Mouse (Mus musculus): ENCODE results near the gene Rdh8.

Gene Rdh8

GRCm38 (mm10) chr9:20837184-20837947 is 19.1 kb downstream of the Rdh8 start:
- no peak for DNase-seq (ENCODE audit: low spot score)

DNA sequence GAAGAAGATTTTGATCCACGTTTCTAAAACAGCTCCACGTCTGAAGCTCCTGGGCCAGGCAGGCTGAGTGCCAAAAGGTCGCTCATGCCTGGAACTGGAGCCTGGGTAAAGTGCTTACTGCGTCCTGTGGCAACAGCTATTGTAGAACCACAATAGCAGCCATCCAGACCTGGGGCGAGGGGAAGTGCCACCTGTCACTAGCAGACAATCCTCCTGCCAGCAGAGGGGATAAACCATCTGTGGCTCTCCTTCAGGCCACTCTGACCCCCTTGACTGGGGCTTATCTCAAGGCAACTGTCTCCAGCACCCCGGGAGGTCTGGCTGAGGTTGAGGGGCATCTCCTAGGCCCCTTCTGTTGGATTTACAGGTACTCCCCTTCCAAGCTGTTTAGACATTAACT is 20.6 kb downstream of the Rdh8 start:
- no peak for DNase-seq (ENCODE audit: low spot score)

DNA sequence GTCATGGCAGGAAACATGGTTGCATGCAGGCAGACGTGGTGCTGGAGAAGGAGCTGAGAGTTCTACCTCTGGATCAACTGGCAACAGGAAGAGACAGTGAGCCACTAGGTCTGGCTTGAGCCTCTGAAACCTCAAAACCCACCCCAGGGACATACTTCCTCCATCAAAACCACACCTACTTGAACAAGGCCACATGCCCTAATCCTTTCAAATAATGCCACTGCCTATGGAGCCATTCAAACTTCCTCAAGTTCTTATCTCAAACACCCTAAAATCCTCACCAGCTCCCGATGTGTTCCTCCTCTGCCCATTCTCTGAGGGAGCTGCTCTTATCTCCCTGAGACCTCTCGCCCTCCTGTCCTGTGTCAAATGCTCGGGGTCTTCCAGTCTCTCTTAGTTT is 23.9 kb downstream of the Rdh8 start:
- no peak for DNase-seq (ENCODE audit: low spot score)

DNA sequence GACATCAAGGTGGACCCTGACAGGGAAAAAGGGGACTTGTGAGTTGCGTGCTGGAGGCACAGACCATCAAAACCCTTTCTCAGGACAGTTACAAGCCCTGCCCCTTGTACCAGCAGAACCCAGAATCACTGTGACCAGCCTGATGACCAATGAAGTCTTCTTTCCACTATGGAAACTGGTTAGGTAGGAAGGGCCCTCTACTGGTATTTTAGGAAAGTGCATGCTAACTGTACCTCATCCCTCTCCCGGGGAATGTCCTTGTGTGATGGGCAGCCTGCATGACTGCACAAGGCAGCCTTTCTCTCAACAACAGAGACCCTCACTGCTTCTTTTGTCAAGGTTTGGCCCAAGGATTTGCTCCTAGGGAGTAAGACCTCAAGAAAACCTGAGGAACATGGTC is 24.4 kb downstream of the Rdh8 start:
- peak; percentile 48 for DNase-seq (ENCODE audit: low spot score)

DNA sequence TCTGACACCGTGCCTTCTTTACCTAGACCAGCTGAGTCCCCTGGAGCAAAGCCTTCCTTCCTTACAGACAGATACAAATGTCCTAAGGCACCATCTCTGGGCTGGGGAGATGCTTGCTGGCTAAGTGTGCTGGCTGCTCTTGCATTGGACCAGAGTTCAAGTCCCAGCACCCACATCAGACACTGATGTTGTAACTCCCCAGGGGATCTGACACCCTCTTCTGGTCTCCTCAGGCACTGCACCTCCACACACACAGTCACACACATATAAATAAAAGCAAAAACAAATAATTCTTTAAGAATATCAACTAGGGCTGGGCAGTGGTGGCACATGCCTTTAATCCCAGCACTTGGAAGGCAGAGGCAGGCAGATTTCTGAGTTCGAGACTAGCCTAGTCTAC is 31.9 kb downstream of the Rdh8 start:
- DNase-seq (ENCODE audit: low spot score) = no peak

DNA sequence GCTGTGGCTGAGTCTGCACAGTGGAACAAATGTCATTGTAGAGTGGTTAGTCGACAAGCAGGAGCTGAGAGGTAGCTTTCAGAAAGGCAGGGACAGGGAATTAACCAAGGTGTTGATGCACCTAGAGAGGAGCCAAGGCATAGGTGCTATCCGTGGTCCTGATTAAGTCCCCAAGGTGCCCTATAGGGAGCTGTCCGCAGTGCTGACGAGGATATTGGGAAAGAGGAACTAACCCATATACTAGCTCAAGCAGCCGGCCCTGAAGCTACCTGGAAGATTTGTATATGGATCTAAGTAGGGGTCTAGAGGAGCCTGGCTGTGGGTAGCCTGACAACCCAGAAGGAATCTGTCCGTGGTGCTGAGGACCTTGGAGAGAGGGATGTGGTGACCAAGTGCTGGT is 38.8 kb downstream of the Rdh8 start:
- DNase-seq (ENCODE audit: low spot score) = peak; percentile 83

DNA sequence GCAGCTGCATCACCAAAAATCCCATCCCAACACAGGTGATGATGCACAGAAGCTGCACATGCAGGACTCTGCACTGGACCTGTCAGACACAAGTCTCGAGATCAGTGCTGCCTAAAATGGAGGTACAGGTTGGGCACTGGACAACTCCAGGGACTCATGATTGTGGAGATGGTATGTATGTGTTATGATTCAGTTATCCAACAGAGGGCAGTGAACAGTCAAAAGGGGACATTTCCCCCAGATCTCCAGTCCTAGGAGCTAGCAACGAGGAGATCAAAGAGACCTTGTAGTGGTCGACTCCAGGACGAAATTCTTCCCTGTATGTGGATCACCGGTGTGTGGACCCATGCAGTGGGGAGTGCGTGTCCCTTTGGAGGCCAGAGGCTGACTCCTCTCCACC is 41.6 kb downstream of the Rdh8 start:
- peak; percentile 15 for DNase-seq (ENCODE audit: low spot score)

GRCm38 (mm10) chr9:20861821-20862220 is 43.5 kb downstream of the Rdh8 start:
- peak; percentile 63 for DNase-seq (ENCODE audit: low spot score)

- DNase-seq (ENCODE audit: low spot score) = no peak
Observed at GRCm38 (mm10) chr9:20862225-20862624, 43.9 kb downstream of the Rdh8 start.

DNA sequence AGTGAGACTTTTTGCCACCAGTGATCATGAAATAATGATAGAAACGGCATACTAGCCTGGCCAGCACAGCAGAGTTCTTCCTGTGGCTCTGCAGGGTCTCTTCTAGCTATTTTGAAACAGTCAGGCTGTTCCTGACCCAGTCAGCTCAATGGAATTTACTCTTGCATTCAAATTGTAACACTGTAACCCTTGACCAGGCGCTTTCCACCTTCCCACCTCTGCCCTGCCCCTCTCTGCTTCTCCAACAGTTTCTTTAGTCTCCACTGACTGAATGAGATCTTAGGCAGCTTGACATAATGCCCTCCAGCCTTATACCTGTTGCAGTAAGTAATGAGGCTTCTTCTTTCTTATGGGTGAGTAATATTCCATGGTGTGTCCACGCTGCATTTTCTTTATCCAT is 48.6 kb downstream of the Rdh8 start:
- DNase-seq (ENCODE audit: low spot score) = no peak

- no peak for DNase-seq (ENCODE audit: low spot score)
Observed at GRCm38 (mm10) chr9:20868448-20869001, 50.2 kb downstream of the Rdh8 start, which contains the start of gene A230050P20Rik. TSS of gene A230050P20Rik (plus strand) at chr9:20868642.

- no peak for DNase-seq (ENCODE audit: low spot score)
Observed at GRCm38 (mm10) chr9:20869246-20869645, 50.9 kb downstream of the Rdh8 start.

DNA sequence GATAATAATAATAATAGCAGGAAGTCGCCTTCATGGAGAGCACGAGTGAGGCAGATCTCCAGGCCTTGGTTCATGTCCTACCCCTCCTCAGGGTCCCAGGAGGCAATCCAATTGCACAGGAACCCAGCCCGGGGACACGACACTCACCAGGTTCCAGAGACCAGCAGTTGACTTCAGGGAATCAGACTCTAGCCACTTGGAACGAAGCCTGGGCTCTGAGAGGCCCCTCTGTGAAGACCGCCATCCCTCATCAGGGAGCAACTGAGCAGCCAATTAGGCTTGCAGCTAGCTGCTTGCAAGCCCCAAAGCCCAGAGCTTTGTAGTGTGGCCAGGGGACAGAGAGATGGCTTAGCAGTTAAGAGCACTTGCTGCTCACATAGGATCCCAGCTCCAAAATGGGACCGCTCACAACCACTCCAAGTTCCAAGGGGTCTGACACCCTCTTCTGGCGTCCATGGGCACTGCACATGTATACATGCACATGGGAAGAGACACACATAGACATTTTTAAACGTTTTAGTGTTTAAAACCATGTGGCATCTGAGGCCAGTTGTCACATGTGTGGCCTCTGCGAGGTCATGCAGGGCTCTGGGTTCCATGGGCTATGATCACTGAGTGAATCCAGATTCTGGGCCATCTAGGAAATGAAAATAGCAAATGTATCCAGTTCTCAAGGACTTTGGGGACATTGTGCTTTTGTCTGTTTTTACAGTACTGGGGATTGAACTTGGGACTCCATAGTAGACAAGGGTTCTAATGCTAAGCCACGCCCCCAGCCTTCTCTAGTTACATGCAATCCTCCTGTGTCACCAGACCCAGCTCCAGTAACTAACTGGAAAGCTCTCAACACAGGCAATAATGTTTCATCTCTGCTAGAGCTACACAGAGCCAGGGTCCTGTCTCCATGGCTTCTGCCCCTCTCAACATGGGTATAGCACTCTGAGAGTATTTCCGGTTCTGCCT is 52.2 kb downstream of the Rdh8 start:
- no peak for DNase-seq (ENCODE audit: low spot score)

DNA sequence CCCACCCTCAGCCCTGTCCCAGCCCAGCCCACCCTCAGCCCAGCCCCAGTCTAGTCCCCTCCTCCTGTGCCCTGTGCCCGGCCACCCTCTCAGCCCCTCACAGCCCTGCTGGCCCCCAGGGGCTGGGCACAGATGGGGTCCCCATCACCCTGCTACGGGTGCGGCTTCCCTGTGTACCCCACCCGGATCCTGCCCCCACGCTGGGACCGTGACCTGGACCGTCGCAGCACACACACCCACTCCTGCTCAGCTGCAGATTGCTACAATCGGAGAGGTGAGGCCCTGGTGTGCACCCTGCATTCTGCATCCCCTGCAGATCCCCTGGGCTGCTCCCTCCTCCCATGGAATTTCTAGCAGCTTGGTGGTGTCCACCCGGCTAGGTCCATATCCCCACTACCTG is 54.7 kb downstream of the Rdh8 start:
- no peak for DNase-seq (ENCODE audit: low spot score)

DNA sequence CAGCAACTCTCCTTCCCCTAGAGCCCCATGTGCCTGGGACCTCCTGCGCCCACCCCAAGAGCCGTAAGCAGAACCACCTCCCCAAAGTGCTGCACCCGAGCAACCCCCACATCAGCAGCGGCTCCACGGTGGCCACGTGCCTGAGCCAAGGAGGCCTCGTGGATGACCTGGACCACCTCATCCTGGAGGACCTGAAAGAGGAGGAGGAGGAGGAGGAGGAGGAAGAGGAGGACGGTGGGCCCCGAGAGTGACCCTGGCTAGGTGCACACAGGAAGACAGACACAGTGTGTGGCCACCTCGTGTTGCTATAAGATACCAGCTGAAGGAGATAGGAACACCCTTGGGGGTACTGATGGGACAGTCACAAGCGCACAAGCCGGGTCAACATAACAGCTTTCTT is 55.2 kb downstream of the Rdh8 start:
- no peak for DNase-seq (ENCODE audit: low spot score)

- no peak for DNase-seq (ENCODE audit: low spot score)
Observed at GRCm38 (mm10) chr9:20875021-20875790, 56.9 kb downstream of the Rdh8 start.
